Mouse (Mus musculus): ENCODE measurements around the gene Gm42420. TPM values are rescaled to one million over a fixed set of nuclear protein-coding genes. Genes with fewer than 3 reads are reported as not detected.

Gm42420 gene
- polyA plus RNA-seq, 1 experiment, result 0.96 TPM

DNA sequence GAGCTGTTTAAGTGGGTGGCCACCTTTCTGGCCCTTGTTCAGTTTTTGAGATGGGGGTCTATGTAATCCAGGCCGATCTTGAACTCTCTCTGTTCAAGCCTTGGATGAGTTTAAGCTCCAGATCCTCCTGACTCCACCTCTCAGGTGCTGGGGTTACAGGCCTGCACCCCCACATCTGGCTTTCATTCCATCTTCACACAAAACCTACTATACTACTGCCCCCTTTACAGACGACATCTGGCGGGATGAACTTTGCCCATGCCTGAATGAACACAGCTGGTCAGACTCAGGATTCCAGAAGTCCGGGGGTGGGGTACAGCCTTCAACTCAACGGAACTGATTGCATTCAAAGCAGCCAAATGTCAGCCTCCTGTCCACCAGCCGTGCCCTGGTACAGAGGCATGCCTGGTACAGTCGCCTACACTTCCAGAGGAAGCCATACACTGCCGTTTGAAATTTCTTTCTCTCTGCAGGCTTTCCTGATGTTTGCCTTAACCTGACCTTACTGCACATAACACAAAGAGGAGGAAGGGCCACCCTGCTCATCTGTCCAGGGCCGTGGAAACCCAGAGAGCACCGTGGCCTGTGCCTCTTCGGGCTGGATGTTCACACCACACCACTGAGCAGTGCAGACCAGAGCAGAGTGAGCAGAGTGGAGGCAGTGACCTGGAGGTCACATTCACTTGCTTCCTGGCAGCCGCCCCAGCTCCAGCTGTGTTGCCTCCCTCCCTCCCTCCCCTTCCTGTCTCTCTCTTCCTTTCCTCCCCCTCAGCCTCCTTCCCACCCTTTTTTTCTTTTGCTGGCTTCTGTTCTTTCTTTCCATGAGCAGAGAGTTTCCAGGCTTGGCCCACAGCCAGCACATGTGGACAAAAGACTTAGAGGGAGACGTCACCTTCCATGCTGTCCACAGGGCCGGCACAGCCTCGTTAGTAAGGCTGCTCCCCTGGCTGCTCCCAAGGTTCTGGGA lies 42.6 kb upstream of the Gm42420 start:
- DNase-seq, result peak; percentile 12

GRCm38 (mm10) chr6:39543769-39544420 lies 41.7 kb upstream of the Gm42420 start:
- H3K27ac ChIP-seq (ENCODE audit: control insufficient read depth, insufficient read depth, low read length), result no peak overlapping the region
- no peak for TF ChIP-seq POLR2A (IDR thresholded peaks at IDR 0.05; ENCODE audit: control insufficient read depth, extremely low read depth, insufficient read depth, low read length, poor library complexity)
- TF ChIP-seq CTCF (IDR thresholded peaks at IDR 0.05; ENCODE audit: borderline replicate concordance, control insufficient read depth, extremely low read depth, insufficient read depth, low read length, poor library complexity), result no peak
- peaks cover 17% of the 10 kb centered on the region for H3K4me1 ChIP-seq (replicated peaks; ENCODE audit: control insufficient read depth, insufficient read depth, low read length)
- no peak for DNase-seq
- no peaks in the 10 kb centered on the region for H3K36me3 ChIP-seq (ENCODE audit: control insufficient read depth, insufficient read depth, low read length)
- no peak overlapping the region for H3K4me3 ChIP-seq (ENCODE audit: control insufficient read depth, insufficient read depth, low read length)
- 95% methylated on average over 15 of the region's 15 CpGs for WGBS
- H3K27me3 ChIP-seq (ENCODE audit: control insufficient read depth, insufficient read depth, low read length), result no peaks in the 10 kb centered on the region

More for the DNA sequence above, 42.6 kb upstream of the Gm42420 start:
- Histone ChIP-seq H3K4me3 (ENCODE audit: control insufficient read depth, insufficient read depth, low read length) (no peak overlapping the region), H3K36me3 (ENCODE audit: control insufficient read depth, insufficient read depth, low read length) (no peaks in the 10 kb centered on the region), H3K27ac (ENCODE audit: control insufficient read depth, insufficient read depth, low read length) (no peak overlapping the region), H3K4me1 (replicated peaks; ENCODE audit: control insufficient read depth, insufficient read depth, low read length) (peaks cover 17% of the 10 kb centered on the region), H3K27me3 (ENCODE audit: control insufficient read depth, insufficient read depth, low read length) (no peaks in the 10 kb centered on the region)
- 63% methylated on average over 15 of the region's 15 CpGs for WGBS
- TF ChIP-seq CTCF (IDR thresholded peaks at IDR 0.05; ENCODE audit: borderline replicate concordance, control insufficient read depth, extremely low read depth, insufficient read depth, low read length, poor library complexity) (no peak), POLR2A (IDR thresholded peaks at IDR 0.05; ENCODE audit: control insufficient read depth, extremely low read depth, insufficient read depth, low read length, poor library complexity) (no peak)

DNA sequence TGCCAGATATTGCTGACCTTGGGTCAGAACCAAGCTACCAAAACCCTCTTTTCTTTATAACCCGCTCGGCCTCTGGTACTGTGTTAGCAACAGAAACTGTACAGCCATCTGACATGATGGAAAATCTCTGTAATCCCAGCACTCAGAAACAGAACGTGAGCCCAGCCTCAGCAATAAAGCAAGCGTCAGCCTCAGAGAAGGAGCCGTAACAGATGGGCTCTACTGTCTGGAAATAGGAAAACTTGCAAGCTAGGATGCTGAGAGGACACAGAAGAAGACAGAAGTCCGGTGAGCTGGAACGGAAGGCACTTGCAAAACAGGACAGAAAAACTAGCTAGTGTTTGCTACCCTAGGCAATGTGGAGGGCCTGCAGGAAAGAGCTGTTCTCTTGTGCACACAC lies 40.1 kb upstream of the Gm42420 start:
- WGBS, result 96% methylated on average over 7 of the region's 7 CpGs
- no peak for DNase-seq
- Histone ChIP-seq H3K4me1 (replicated peaks; ENCODE audit: control insufficient read depth, insufficient read depth, low read length) (peaks cover 8% of the 10 kb centered on the region), H3K27ac (ENCODE audit: control insufficient read depth, insufficient read depth, low read length) (no peak overlapping the region), H3K4me3 (ENCODE audit: control insufficient read depth, insufficient read depth, low read length) (no peak overlapping the region), H3K36me3 (ENCODE audit: control insufficient read depth, insufficient read depth, low read length) (no peaks in the 10 kb centered on the region), H3K27me3 (ENCODE audit: control insufficient read depth, insufficient read depth, low read length) (no peaks in the 10 kb centered on the region)
- TF ChIP-seq CTCF (IDR thresholded peaks at IDR 0.05; ENCODE audit: borderline replicate concordance, control insufficient read depth, extremely low read depth, insufficient read depth, low read length, poor library complexity), result no peak
- no peak for TF ChIP-seq POLR2A (IDR thresholded peaks at IDR 0.05; ENCODE audit: control insufficient read depth, extremely low read depth, insufficient read depth, low read length, poor library complexity)

DNA sequence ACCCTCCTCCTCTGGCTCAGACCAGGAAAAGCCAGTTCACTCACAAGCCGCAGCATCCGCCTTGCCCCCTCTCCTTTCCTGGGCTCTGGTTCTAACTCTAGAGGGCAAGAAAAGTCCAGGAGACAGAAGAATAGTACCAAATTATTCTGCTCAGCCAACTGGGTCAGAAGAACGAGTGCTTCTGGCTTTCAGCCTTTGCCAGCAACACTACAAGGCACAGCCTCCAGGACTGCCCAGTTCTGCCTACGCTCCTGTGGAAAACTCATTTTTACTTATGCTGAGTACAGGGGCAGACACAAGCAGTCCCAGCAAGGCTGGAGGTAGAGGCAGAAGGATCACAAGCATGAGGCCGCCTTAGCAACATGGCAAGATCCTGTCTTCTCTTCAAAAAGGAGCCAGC lies 37.5 kb upstream of the Gm42420 start:
- DNase-seq, result no peak
- H3K4me1 ChIP-seq (replicated peaks; ENCODE audit: control insufficient read depth, insufficient read depth, low read length), result peaks cover under 1% of the 10 kb centered on the region; the same call in 1 of the 2 replicates
- H3K27ac ChIP-seq (ENCODE audit: control insufficient read depth, insufficient read depth, low read length), result no peak overlapping the region
- TF ChIP-seq CTCF (IDR thresholded peaks at IDR 0.05; ENCODE audit: borderline replicate concordance, control insufficient read depth, extremely low read depth, insufficient read depth, low read length, poor library complexity), result no peak
- TF ChIP-seq POLR2A (IDR thresholded peaks at IDR 0.05; ENCODE audit: control insufficient read depth, extremely low read depth, insufficient read depth, low read length, poor library complexity), result no peak
- no peak overlapping the region for H3K4me3 ChIP-seq (ENCODE audit: control insufficient read depth, insufficient read depth, low read length)
- H3K27me3 ChIP-seq (ENCODE audit: control insufficient read depth, insufficient read depth, low read length), result no peaks in the 10 kb centered on the region
- H3K36me3 ChIP-seq (ENCODE audit: control insufficient read depth, insufficient read depth, low read length), result no peaks in the 10 kb centered on the region
- 94% methylated on average over 5 of the region's 5 CpGs for WGBS

GRCm38 (mm10) chr6:39551981-39552636 lies 33.4 kb upstream of the Gm42420 start:
- no peaks in the 10 kb centered on the region for H3K4me1 ChIP-seq (replicated peaks; ENCODE audit: control insufficient read depth, insufficient read depth, low read length)
- no peak for TF ChIP-seq CTCF (IDR thresholded peaks at IDR 0.05; ENCODE audit: borderline replicate concordance, control insufficient read depth, extremely low read depth, insufficient read depth, low read length, poor library complexity)
- TF ChIP-seq POLR2A (IDR thresholded peaks at IDR 0.05; ENCODE audit: control insufficient read depth, extremely low read depth, insufficient read depth, low read length, poor library complexity), result no peak
- H3K27me3 ChIP-seq (ENCODE audit: control insufficient read depth, insufficient read depth, low read length), result peaks cover 9% of the 10 kb centered on the region; the same call in 1 of the 2 replicates
- no peak overlapping the region for H3K4me3 ChIP-seq (ENCODE audit: control insufficient read depth, insufficient read depth, low read length)
- DNase-seq, result no peak
- H3K27ac ChIP-seq (ENCODE audit: control insufficient read depth, insufficient read depth, low read length), result no peak overlapping the region
- 70% methylated on average over 8 of the region's 8 CpGs for WGBS
- no peaks in the 10 kb centered on the region for H3K36me3 ChIP-seq (ENCODE audit: control insufficient read depth, insufficient read depth, low read length)

All from thymus, adult 2 months (tissue).